Mouse (Mus musculus) c-Kit-positive CD71-positive TER-119-negative erythroid progenitor cells, embryonic 14.5 days (primary cell): Measurements from ENCODE around the gene Cdh13.

Source experiments
- DNase-seq: peaks from one replicate; pipeline ENCODE4 v3.0.0-alpha.2; 2013; ENCODE audit warnings: low read depth

Cdh13 gene

DNA sequence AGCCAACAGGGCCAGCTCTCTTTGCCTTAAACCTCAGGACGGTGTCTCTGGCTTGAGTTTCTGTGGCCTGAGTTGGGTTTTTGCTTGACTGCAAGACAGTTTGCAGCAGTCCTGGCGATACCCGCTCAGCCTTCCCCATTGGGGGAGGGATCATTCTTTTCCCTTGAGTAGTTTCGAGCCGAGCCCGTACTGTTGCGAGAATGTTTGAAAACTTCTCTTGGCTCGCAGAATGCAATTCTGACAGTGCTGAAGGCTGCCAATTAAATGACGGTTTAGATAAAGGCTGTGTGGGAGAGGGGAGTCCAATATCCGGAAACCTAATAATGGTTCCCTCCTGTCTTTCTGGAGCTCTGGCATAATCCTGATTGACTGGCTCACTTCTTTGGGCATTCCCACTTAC lies 23.4 kb downstream of the Cdh13 start:
- no peak for DNase-seq

DNA sequence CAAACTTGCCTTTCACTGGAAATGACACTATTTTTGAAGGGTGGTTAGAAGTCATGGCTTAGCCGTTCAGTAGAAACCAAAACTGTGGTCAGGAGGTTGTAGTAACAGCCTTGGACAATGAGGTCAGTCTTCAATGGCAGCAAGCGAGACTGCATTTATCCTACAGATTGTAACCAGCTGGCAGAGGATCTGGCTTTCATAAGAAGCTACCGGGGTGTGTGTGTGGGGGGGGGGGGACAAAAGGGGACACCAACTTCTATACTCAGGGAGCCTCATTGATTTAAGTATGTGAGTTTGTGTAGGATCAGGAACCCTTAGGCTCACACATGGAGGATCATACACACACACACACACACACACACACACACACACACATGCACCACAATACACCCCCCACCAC lies 25.6 kb downstream of the Cdh13 start:
- no peak for DNase-seq

DNA sequence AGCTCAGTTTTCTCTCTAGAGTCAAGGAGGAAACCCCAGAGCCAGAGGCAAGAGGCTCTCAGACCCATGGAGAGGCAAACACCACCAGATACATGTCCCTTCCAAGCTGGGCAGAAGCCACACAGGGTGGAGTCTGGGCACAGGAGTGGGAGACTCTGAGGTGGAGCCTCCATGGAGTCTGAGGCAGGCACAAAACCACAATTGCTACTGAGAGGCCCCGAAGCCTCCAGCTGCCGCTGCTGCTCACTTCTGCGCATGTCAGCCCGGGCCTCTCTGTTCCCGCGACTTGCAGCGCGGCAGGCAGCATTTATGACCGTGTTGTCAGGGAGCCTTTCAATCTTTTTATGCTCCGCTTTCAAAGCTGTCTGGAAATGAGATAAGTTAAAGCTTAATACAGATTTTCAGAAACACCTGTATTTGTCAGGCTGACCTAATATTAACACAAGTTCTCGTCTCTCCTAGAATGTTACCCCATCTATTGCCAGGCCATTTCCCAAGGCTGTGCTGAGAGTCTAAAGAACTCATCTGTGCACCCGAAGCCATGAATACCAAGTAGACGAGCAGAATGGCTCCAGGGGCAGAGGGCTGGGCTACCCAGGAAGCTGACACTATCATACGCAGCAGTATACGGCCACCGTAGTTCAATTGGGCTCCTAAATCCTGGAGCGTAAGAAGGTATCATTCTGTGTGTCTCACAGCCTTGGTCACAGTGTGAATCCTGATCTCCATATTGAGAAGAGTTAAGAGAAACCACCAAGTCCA lies 30.1 kb downstream of the Cdh13 start:
- DNase-seq, result no peak

- no peak for DNase-seq
Measured at GRCm38 (mm10) chr8:118314188-118314563, 30.6 kb downstream of the Cdh13 start.

DNA sequence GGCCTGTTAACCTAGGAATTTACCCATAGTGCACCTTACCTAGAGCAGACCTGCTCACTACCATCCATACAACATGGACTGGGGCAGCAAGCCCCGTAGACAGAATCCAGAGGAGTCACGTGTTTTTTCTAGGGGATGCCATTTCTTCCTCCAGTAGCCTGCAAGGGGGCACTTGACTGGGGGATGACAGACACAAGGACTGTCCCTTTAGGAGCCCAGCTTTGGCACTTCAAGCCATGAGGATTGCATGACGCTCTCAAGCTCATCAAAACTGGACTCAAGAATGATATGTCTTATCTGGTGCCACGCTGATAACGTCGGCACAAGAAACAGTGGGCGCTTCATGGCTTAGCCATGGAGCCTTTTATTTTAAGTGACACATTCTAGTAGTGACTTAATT lies 31.4 kb downstream of the Cdh13 start:
- DNase-seq, result no peak

- DNase-seq, result no peak
Measured at GRCm38 (mm10) chr8:118316440-118316839, 32.9 kb downstream of the Cdh13 start.

GRCm38 (mm10) chr8:118320566-118320965 lies 37.0 kb downstream of the Cdh13 start:
- DNase-seq, result no peak

DNA sequence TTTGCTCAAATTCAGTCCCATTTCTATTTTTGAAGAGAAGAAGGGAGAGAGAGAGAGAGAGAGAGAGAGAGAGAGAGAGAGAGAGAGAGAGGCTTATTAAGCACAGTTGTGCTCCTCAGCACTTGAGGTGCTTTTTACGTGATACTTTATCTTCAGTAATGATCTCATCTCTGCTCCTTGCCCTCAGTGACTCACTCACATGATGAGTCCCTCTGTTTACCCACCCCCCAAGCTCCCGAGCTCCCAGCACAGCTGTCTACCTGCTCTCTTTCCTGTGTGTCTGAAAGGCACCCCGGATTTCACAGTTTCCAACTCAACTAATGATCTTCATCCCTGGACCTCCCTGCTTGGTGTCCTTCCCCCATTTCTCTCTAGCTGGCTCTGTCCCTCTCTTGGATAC lies 39.9 kb downstream of the Cdh13 start:
- no peak for DNase-seq

GRCm38 (mm10) chr8:118334933-118335332 lies 51.4 kb downstream of the Cdh13 start:
- no peak for DNase-seq

- no peak for DNase-seq
Measured at GRCm38 (mm10) chr8:118339711-118340110, 56.2 kb downstream of the Cdh13 start.

GRCm38 (mm10) chr8:118343267-118343666 lies 59.7 kb downstream of the Cdh13 start:
- DNase-seq, result no peak

DNA sequence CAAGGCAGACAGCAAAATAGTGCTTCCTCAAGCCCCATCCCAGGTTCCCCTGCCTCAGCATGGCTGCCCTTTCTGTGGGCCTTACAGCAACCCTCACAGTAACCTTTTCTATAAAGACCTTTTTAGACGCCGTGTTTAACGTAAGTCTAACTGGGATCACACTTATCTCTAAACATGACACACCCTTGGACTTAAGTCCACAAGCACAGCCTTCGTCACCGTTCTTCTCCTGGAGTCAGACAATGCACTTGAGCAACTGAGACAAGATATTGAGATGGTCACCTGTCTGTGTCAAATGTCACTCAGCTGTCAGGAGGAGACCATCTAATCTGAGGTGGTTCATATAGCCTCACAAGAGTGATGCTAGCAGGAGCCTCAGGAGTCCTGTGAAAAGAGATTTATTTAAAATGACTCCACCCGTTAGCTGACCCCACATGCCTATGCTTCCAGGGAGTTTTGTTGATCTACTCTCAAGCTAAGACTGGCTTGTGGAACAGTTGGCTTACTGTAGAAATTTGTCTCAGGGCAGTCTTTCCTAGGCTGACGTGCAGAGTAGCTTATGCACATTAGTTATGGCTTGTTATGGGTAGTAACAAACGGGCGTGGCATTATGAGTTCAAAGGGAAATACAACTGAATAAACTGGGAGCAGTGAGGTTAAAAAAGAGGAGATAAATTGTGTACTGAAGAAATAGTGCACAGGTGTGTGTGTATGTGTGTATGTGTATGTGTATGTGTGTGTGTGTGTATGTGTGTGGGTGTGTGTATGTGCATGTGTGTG lies 65.4 kb downstream of the Cdh13 start:
- no peak for DNase-seq

- DNase-seq, result no peak
Measured at GRCm38 (mm10) chr8:118350136-118350535, 66.6 kb downstream of the Cdh13 start.

GRCm38 (mm10) chr8:118353022-118353421 lies 69.5 kb downstream of the Cdh13 start:
- no peak for DNase-seq

- DNase-seq, result no peak
Measured at GRCm38 (mm10) chr8:118357067-118357466, 73.5 kb downstream of the Cdh13 start.

DNA sequence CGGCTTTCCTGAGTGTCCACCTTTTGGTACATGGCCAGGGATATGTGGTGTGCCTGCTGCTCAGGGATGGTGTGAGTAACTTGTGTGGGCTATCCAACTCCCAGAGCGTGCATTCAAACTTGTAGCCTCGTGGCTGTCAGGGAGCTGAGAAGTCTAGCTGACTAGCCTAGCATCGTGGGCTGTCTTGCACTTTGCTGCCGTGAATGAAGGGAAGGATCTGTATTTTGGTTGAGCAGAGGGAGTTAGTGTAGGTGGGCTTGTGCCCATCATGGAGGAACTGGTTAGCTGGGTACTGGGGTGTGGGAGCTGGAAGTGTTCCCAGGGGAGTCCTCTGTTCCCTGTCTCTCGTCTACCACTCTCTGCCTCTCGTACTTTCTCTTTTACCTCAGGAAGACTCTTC lies 74.1 kb downstream of the Cdh13 start:
- no peak for DNase-seq

- no peak for DNase-seq
Measured at GRCm38 (mm10) chr8:118363781-118364180, 80.2 kb downstream of the Cdh13 start.

DNA sequence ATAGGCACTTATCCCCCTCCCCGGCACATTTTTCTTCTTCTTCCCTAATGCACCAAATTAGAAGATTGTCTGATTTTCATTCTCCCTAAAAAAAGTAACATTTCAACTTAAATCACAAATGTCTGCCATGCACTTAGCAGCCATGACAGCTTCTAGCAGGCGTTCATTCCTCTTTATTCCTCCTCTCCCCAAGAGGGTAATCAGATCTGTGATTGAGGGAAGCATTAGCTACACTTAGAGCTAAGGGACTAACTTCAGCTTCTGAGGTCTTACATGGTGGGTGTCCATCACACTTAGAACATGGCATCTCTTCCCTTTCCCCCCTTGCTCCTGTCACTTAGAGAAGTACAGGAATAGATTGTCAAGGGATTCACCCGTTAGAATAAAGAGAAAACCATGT lies 89.6 kb downstream of the Cdh13 start:
- no peak for DNase-seq

- no peak for DNase-seq
Measured at GRCm38 (mm10) chr8:118374738-118375137, 91.2 kb downstream of the Cdh13 start.

DNA sequence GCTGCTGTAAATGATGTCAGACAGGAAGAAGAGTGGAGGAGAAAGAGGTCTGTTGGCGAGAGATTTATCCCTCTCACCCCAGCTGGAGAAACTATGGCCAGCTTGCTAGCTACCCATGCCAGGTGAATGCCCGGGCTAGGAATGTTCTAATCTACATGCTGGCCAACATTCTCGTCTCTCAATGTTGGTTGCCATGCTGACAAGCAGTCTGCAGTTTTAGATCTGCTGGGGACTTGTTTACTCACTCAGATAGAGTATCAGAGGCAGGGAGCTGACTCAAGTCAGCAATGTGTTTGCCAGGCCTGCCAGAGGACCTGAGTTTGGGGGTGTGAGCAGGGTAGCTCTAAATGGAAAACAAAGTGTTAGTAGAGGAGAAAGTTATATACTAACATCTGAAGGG lies 93.3 kb downstream of the Cdh13 start:
- no peak for DNase-seq

DNA sequence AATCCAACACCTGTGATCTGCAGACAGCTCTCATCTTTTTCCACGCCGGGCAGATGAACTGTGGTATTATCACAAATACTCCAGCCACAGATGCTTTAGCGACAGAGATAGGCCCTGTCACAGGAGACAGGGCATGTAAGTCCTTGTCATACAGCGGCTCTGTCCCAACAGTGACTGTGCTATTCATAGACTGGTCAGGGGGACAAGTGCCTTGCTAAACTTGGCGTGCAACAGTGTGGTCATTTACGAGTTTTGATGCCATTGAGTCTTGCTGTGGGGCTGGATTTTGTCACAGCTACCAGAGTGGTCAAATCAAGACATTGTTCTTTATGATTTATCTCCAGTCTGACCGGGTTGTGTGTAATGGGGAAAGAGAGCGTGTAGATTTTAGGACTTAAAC lies 95.5 kb downstream of the Cdh13 start:
- no peak for DNase-seq

- DNase-seq, result no peak
Measured at GRCm38 (mm10) chr8:118379657-118380056, 96.1 kb downstream of the Cdh13 start.

DNA sequence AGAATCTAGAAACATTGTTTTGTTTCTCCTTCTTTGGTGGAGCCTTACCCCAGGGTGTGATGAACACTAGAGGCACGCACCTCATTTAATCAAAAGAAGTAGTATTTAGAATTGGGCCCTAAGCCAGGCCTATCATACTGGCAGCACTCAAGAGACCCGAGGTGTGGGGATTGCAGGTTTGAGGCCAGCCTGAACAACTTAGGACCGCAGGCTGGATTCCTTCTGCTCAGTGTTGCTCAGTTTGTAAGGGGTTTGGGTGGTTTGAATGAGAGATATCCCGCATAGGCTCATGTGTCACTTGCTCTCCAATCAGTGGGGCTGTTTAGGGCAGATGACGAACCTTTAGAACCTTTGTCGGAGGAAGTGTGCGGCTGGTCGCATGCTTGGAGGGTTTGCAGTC lies 96.5 kb downstream of the Cdh13 start:
- no peak for DNase-seq

DNA sequence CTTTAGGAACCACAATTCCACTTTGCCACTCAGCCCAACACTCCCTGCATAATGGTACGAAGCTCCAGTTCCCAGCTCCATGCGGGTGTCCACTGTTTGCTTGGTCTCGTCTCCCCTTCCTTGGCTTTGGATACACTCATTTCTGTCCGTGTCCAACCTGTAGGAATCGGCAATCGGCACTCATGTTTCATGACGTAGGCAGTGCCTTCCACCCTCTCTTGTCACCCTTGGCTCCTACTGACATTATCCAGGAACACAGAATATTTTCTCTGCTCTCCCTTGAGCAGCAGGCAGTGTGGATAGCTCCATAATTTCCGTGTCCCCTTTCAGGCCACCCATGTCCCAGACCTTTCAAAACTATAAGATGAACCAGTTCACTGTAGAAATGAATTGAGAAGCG lies 97.2 kb downstream of the Cdh13 start:
- no peak for DNase-seq
